Mouse (Mus musculus) liver, embryonic 12.5 days (tissue): ENCODE data around the gene Apoe. TPM values are rescaled to one million over a fixed set of nuclear protein-coding genes. Genes with fewer than 3 reads are reported as not detected.

Experiments used
- ATAC-seq: fragments of 200-750 bp; cut with Nextera tagmentation; 2 replicates; pipeline ENCODE4 v1.8.0; 2017; ENCODE audit warnings: moderate number of reproducible peaks, mild to moderate bottlenecking, moderate library complexity
- H3K27ac ChIP-seq: fragments of 300-500 bp; sonication (generic); 2 replicates; pipeline ENCODE4 v1.5.1; 2016; ENCODE audit warnings: mild to moderate bottlenecking
- H3K27me3 ChIP-seq: fragments of 300-500 bp; sonication (generic); replicated peaks from 2 replicates; pipeline ENCODE4 v1.6.1; 2016; ENCODE audit warnings: mild to moderate bottlenecking, moderate library complexity
- H3K36me3 ChIP-seq: fragments of 300-500 bp; sonication (generic); 2 replicates; pipeline ENCODE4 v1.6.1; 2016; ENCODE audit warnings: mild to moderate bottlenecking, moderate library complexity
- H3K4me1 ChIP-seq: fragments of 300-500 bp; sonication (generic); 2 replicates; pipeline ENCODE4 v1.6.1; 2016
- H3K4me2 ChIP-seq: fragments of 300-500 bp; sonication (generic); 2 replicates; pipeline ENCODE4 v1.6.1; 2016; ENCODE audit warnings: mild to moderate bottlenecking, moderate library complexity
- H3K4me3 ChIP-seq: fragments of 300-500 bp; sonication (generic); 2 replicates; pipeline ENCODE4 v1.5.1; 2016; ENCODE audit warnings: mild to moderate bottlenecking, moderate library complexity
- H3K9ac ChIP-seq: fragments of 300-500 bp; sonication (generic); 2 replicates; pipeline ENCODE4 v1.6.1; 2016; ENCODE audit warnings: mild to moderate bottlenecking, moderate library complexity
- H3K9me3 ChIP-seq: fragments of 300-500 bp; sonication (generic); replicated peaks from 2 replicates; pipeline ENCODE4 v1.6.1; 2016; ENCODE audit warnings: mild to moderate bottlenecking, moderate library complexity
- WGBS: fragments of 180-500 bp; shearing (Covaris S2); methylation state at CpG from one replicate; pipeline ENCODE4 v1.1.7; 2016; ENCODE audit not compliant: insufficient replicate concordance; 5-methylcytosine and 5-hydroxymethylcytosine counted together
- polyA plus RNA-seq: library from polyadenylated mRNA; unstranded; fragments of >200 nt; fragmentation: Nextera tagmentation; extraction: Ambion mirVana; gene quantifications from 2 replicates; pipeline ENCODE4 v1.2.1, GENCODE M21; 2016

Apoe gene
- polyA plus RNA-seq, 1 experiment from 2014 or later, result 1,289 TPM

DNA sequence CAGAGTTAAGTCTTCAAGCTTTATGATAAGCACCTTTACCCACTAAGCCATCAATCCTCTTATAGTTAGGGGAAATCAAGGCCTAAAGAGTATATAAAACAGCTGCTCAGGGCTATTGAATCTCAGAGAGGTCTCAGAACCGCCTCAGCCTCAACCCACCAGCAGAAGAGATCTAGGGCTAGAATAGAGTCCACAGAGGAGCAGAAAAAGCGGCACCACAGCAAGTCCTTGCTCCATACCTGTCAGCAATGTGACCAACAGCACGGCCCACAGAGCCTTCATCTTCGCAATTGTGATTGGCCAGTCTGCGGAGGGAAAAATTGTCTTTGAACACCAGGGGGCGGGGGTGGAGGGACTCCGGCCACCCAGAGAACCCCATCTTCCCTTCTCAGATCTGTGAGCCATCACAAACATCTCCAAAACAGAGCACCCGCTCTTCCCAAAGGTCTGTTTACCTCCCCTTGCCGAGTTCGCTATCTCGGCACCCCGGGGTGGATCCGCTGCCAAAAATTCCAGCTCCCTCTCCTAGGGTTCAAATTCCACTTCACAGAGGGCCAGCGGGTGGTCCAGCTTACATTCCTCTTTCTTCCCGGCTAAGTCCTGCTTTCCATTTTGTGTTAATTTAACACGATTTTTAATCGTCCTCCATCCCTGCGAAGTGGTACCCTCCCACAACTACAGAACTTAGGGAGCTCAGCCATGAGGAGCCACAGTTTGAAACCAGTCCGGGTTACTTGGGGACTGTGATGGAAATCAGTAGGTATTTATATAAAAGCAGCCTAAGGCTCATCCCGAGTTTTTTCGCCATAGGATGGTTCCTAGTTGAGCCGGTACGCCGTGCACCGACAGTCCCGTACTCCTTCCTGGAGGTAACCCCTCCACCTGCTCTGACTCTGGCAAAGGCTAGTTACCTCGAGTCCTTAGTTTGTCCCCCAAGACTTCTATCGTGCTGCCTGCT, 760 bp downstream of the Apoe start:
- Histone ChIP-seq H3K4me2 (peak overlapping the region; percentile 66), H3K4me3 (peak overlapping the region; percentile 53), H3K9ac (peak overlapping the region; percentile 65), H3K27ac (peak overlapping the region; percentile 89), H3K36me3 (peaks cover 45% of the 10 kb centered on the region), H3K27me3 (peaks cover 11% of the 10 kb centered on the region; the same call in 1 of the 2 replicates), H3K4me1 (peaks cover 99% of the 10 kb centered on the region), H3K9me3 (no peaks in the 10 kb centered on the region)
- WGBS, result 4% methylated on average over 28 of the region's 28 CpGs
- no peak for ATAC-seq

- Histone ChIP-seq H3K4me2 (peak overlapping the region; percentile 66), H3K36me3 (peaks cover 27% of the 10 kb centered on the region), H3K4me3 (peak overlapping the region; percentile 53), H3K9me3 (no peaks in the 10 kb centered on the region), H3K9ac (peak overlapping the region; percentile 3; the same call in 1 of the 2 replicates), H3K4me1 (peaks cover 99% of the 10 kb centered on the region), H3K27me3 (peaks cover 11% of the 10 kb centered on the region; the same call in 1 of the 2 replicates), H3K27ac (peak overlapping the region; percentile 89)
- ATAC-seq, result no peak
- WGBS, result 72% methylated on average over 34 of the region's 34 CpGs
Measured at GRCm38 (mm10) chr7:19696336-19696873, 2.6 kb downstream of the Apoe start.

DNA sequence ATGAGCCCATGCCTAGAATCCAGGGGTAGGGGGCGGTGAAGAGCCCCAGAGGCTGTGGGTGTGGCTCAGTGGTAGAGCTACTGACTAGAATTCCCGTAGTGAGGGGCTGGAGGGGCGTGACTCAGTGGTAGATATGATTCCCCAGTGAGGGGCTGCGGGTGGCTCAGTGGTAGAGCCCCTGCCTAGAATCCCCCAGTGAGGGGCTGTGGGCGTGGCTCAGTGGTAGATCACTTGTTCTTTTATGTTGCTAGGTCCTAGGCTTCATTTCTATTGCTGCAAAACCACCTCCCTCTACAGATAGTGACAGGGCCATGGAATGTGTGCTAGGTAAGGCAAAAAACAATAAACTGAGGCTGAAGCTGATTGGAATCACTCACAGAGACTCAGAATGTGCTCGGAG, 3.1 kb downstream of the Apoe start:
- 44% methylated on average over 6 of the region's 6 CpGs for WGBS
- no peak overlapping the region for H3K9ac ChIP-seq
- no peak for ATAC-seq
- H3K4me1 ChIP-seq, result peaks cover 99% of the 10 kb centered on the region
- peaks cover 11% of the 10 kb centered on the region; the same call in 1 of the 2 replicates for H3K27me3 ChIP-seq
- H3K36me3 ChIP-seq, result peaks cover 25% of the 10 kb centered on the region
- no peak overlapping the region for H3K4me3 ChIP-seq
- peak overlapping the region; percentile 89; the same call in 1 of the 2 replicates for H3K27ac ChIP-seq
- H3K9me3 ChIP-seq, result no peaks in the 10 kb centered on the region
- H3K4me2 ChIP-seq, result peak overlapping the region; percentile 66

DNA sequence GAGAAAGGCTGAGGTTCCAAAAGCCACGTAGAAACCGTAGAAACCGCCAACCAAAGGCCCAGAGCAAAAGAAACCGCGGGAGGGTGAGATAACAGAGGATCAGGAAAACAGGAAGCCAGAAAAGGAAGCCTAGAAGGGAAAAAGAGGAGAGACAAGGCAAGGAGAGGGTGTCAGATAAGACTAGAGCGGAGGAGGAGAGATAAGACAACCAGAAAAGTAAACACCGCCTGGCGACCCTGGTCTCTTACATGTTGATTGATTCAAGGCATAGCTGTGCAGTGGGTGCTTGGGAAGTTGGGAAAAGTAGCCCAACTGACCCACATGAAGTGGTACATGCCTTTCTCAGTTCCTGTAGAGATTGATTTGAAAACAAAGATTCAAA, 3.8 kb downstream of the Apoe start:
- Histone ChIP-seq H3K9ac (0 out of 2 replicates have a peak overlapping the region, but pooled peaks have one; percentile 37), H3K4me1 (peaks cover 93% of the 10 kb centered on the region), H3K36me3 (peaks cover 20% of the 10 kb centered on the region), H3K27ac (peak overlapping the region; percentile 89), H3K4me3 (no peak overlapping the region), H3K9me3 (no peaks in the 10 kb centered on the region), H3K4me2 (peak overlapping the region; percentile 66), H3K27me3 (peaks cover 11% of the 10 kb centered on the region; the same call in 1 of the 2 replicates)
- 2% methylated on average over 8 of the region's 8 CpGs for WGBS
- 0 out of 2 replicates have a peak, but pooled peaks have one; percentile 2 for ATAC-seq

GRCm38 (mm10) chr7:19694336-19695212, 4.4 kb downstream of the Apoe start:
- no peak for ATAC-seq
- Histone ChIP-seq H3K27me3 (peaks cover 11% of the 10 kb centered on the region; the same call in 1 of the 2 replicates), H3K9me3 (no peaks in the 10 kb centered on the region), H3K4me2 (peak overlapping the region; percentile 66), H3K4me1 (peaks cover 92% of the 10 kb centered on the region), H3K9ac (0 out of 2 replicates have a peak overlapping the region, but pooled peaks have one; percentile 37), H3K36me3 (peaks cover 19% of the 10 kb centered on the region), H3K4me3 (no peak overlapping the region), H3K27ac (peak overlapping the region; percentile 89)
- 45% methylated on average over 10 of the region's 10 CpGs for WGBS

- H3K9ac ChIP-seq, result no peak overlapping the region
- H3K4me2 ChIP-seq, result peak overlapping the region; percentile 21; the same call in 1 of the 2 replicates
Measured at GRCm38 (mm10) chr7:19693421-19693820, 5.6 kb downstream of the Apoe start.

GRCm38 (mm10) chr7:19691873-19692865, 6.8 kb downstream of the Apoe start, which contains the start of gene Apoc1:
Gene Apoc1 (minus strand): TSS chr7:19692660.
- peak within 1 kb of the TSS; percentile 30; the same call in 1 of the 2 replicates for H3K9ac ChIP-seq
- H3K27ac ChIP-seq, result peak within 1 kb of the TSS; percentile 89
- H3K27me3 ChIP-seq, result peaks cover under 1% of the 10 kb centered on the region; the same call in 1 of the 2 replicates
- WGBS, result 51% methylated on average over 28 of the region's 28 CpGs
- H3K4me2 ChIP-seq, result peak within 1 kb of the TSS; percentile 45
- no peaks in the 10 kb centered on the region for H3K9me3 ChIP-seq
- no peak for ATAC-seq
- peaks cover 70% of the 10 kb centered on the region for H3K4me1 ChIP-seq
- H3K36me3 ChIP-seq, result peaks cover 14% of the 10 kb centered on the region
- peak within 1 kb of the TSS; percentile 18 for H3K4me3 ChIP-seq

More at GRCm38 (mm10) chr7:19693421-19693820, 5.6 kb downstream of the Apoe start:
- peak; percentile 45 for ATAC-seq
- Histone ChIP-seq H3K4me3 (no peak overlapping the region), H3K36me3 (peaks cover 19% of the 10 kb centered on the region), H3K27ac (peak overlapping the region; percentile 89), H3K27me3 (peaks cover 11% of the 10 kb centered on the region; the same call in 1 of the 2 replicates), H3K4me1 (peaks cover 82% of the 10 kb centered on the region), H3K9me3 (no peaks in the 10 kb centered on the region)
- WGBS, result 18% methylated on average over 10 of the region's 10 CpGs

- Histone ChIP-seq H3K4me2 (peak overlapping the region; percentile 45), H3K27me3 (no peaks in the 10 kb centered on the region; the same call in 1 of the 2 replicates), H3K4me3 (peak overlapping the region; percentile 18), H3K9me3 (no peaks in the 10 kb centered on the region), H3K4me1 (peaks cover 70% of the 10 kb centered on the region), H3K9ac (no peak overlapping the region), H3K27ac (peak overlapping the region; percentile 70), H3K36me3 (peaks cover 7% of the 10 kb centered on the region)
- no peak for ATAC-seq
- 64% methylated on average over 6 of the region's 6 CpGs for WGBS
Measured at GRCm38 (mm10) chr7:19691434-19691833, 7.6 kb downstream of the Apoe start.

- Histone ChIP-seq H3K9me3 (no peaks in the 10 kb centered on the region), H3K9ac (no peak overlapping the region), H3K4me1 (peaks cover 65% of the 10 kb centered on the region), H3K27ac (peak overlapping the region; percentile 70; the same call in 1 of the 2 replicates), H3K4me3 (no peak overlapping the region), H3K4me2 (no peak overlapping the region), H3K36me3 (peaks cover under 1% of the 10 kb centered on the region), H3K27me3 (no peaks in the 10 kb centered on the region; the same call in 1 of the 2 replicates)
- 57% methylated on average over 4 of the region's 4 CpGs for WGBS
- no peak for ATAC-seq
Measured at GRCm38 (mm10) chr7:19690845-19691244, 8.1 kb downstream of the Apoe start.

DNA sequence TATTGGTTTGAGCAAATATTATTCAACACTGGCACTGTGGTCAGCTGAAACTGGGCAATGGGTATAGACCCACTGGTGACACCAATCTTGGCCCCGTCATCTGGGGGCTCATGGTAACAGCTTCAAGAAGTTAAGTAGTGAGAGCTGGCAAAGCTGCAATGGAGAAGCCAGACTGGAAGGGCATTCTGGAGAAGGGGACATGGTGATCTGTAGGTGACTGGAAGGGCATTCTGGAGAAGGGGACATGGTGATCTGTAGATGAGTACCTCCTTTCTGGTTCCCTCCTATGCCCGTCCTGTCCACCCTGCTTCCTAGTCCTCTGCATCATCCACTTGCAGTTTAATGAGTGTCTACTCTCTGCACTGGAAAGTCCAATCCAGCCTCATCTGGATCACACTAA, 10.4 kb downstream of the Apoe start:
- peaks cover 49% of the 10 kb centered on the region for H3K4me1 ChIP-seq
- H3K27ac ChIP-seq, result no peak overlapping the region
- H3K4me2 ChIP-seq, result no peak overlapping the region
- no peak overlapping the region for H3K4me3 ChIP-seq
- no peak overlapping the region for H3K9ac ChIP-seq
- H3K9me3 ChIP-seq, result no peaks in the 10 kb centered on the region
- no peak for ATAC-seq
- WGBS, result 77% methylated on average over 2 of the region's 2 CpGs
- H3K27me3 ChIP-seq, result no peaks in the 10 kb centered on the region; the same call in 1 of the 2 replicates
- no peaks in the 10 kb centered on the region for H3K36me3 ChIP-seq
